Mouse (Mus musculus): ENCODE measurements at regions not wholly inside any gene's neighbourhood (a gene's known extent, or its start where the extent isn't known, plus 50 kb on each side); places are given as distances from the start of the nearest gene placed in this dataset.

DNA sequence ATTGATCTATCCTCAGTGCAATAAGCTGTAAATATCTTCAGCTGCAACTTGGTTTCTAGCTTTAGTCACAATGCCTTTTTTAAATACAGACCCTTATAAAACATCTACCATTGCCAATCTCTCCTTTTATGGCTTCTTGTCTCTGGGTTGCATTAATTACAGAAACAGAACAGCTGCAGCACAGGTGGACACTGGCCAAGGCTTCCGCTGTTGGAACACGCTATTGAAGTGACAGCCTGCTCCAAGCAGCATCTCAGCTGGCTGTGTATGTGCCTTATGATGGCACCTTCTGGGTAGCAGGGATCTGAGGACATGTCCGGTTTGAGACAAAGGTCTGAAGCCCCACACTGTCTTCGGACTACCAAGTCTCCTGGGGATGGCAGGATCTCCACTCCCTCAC, 207.1 kb upstream of the Plpp4 start:
- DNase-seq (ENCODE audit: low read depth), result peak; percentile 44
- no peak for TF ChIP-seq CTCF (IDR thresholded peaks at IDR 0.05; ENCODE audit: borderline replicate concordance, extremely low read depth, insufficient read depth, insufficient read length)
- TF ChIP-seq POLR2A (IDR thresholded peaks at IDR 0.05; ENCODE audit: borderline replicate concordance, extremely low read depth, insufficient read depth, insufficient read length, poor library complexity, severe bottlenecking), result no peak

DNA sequence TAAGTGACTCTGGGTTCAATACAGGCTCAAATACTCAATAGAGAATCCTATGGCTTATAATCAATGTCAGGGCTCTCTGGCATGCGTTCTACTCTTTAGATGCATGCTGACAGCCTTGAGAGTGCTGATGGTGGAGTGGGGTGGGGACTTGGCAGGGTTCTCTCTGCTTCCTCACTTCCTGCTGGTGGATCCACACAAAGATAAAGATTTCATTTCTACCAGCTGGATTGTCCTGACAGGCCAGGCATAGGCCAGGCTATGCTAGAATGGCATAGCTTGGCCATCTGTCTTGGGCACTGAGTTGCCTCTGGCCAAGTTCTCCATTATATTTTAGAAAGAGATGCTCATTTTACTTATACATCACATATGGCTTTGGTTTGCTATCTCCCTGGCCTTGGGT, 206.2 kb upstream of the Plpp4 start:
- peak; percentile 9 for DNase-seq (ENCODE audit: low read depth)
- TF ChIP-seq POLR2A (IDR thresholded peaks at IDR 0.05; ENCODE audit: borderline replicate concordance, extremely low read depth, insufficient read depth, insufficient read length, poor library complexity, severe bottlenecking), result no peak
- no peak for TF ChIP-seq CTCF (IDR thresholded peaks at IDR 0.05; ENCODE audit: borderline replicate concordance, extremely low read depth, insufficient read depth, insufficient read length)

DNA sequence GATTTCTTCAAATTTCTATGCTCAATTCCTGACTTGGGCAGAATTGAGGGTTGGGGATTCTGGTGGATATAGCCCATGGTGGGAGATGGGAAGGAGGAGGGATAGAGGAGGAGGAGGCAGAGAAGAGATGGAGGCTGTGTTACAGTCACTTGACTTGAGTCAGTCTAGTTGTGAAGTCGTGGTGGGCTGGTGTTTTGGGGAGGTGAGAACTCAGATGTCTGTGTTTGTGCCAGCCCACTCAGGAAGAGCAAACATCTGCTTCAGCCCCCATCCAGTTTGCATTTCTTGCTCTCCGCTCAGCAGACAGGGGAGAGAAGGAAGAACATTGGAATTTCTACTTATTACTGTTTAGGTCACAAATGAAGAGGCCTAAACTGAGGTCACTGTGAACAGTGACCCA, 189.9 kb upstream of the Plpp4 start:
- no peak for TF ChIP-seq POLR2A (IDR thresholded peaks at IDR 0.05; ENCODE audit: borderline replicate concordance, extremely low read depth, insufficient read depth, insufficient read length, poor library complexity, severe bottlenecking)
- no peak for TF ChIP-seq CTCF (IDR thresholded peaks at IDR 0.05; ENCODE audit: borderline replicate concordance, extremely low read depth, insufficient read depth, insufficient read length)
- no peak for DNase-seq (ENCODE audit: low read depth)

DNA sequence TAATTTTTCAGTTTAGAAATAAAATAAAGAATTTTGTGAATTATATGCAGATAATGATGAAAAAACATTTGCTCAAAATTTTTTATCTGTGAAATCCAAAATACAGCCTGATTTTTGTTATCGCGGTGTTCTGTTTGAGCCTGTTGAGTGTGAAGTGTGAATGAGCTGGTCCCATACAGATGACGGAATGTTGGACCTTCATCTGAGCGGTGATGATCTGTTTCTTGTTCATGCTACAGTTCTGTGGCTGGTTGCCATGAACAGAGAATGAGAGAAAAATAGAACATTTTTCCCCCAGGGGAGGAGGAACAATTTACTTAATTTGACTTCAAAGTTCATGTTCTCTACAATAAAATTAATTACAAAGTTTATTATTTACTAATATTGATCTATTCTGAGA, 188.7 kb upstream of the Plpp4 start:
- no peak for TF ChIP-seq POLR2A (IDR thresholded peaks at IDR 0.05; ENCODE audit: borderline replicate concordance, extremely low read depth, insufficient read depth, insufficient read length, poor library complexity, severe bottlenecking)
- no peak for TF ChIP-seq CTCF (IDR thresholded peaks at IDR 0.05; ENCODE audit: borderline replicate concordance, extremely low read depth, insufficient read depth, insufficient read length)

DNA sequence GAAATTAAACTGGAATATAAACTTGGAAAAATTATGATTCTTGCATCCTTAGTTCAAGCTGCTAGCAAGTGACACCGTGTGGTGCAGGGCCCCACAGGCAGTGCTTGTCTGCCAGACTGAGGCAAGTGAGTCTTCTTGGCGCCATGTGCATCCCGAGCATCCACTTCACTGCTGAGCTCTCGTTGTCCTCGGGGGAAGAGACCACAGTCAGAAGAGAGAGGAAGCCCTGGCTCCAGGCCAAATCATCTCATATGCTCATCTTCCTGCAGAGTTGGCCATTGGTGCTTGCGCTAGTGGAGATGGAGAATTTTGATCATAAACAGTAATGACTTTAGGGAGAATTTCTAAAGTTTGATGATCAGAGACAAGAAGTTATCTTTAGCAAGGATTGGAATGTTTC, 177.0 kb upstream of the Plpp4 start:
- peak; percentile 49 for DNase-seq (ENCODE audit: low read depth)
- TF ChIP-seq CTCF (IDR thresholded peaks at IDR 0.05; ENCODE audit: borderline replicate concordance, extremely low read depth, insufficient read depth, insufficient read length), result no peak

More for the DNA sequence above, 188.7 kb upstream of the Plpp4 start:
- no peak for DNase-seq (ENCODE audit: low read depth)

DNA sequence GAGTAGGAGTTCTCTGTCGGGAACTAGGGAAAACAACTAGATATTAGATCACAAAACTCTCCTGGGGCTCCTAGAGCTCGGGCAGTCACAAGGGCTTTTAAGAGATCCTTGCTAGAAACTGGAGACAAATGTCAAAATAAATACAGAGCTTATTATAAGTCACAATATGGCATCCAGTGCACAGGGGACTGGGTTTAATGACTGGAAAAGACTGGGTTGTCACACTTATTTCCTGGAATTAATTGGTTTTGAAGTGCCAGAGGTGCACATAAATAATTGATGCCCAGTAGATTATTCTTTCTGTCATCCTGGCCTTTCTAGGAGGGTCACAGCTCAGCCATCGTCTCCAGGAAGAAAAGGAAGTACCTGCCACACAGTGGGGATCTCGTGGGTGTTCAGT, 165.4 kb upstream of the Plpp4 start:
- DNase-seq (ENCODE audit: low read depth), result peak; percentile 52

DNA sequence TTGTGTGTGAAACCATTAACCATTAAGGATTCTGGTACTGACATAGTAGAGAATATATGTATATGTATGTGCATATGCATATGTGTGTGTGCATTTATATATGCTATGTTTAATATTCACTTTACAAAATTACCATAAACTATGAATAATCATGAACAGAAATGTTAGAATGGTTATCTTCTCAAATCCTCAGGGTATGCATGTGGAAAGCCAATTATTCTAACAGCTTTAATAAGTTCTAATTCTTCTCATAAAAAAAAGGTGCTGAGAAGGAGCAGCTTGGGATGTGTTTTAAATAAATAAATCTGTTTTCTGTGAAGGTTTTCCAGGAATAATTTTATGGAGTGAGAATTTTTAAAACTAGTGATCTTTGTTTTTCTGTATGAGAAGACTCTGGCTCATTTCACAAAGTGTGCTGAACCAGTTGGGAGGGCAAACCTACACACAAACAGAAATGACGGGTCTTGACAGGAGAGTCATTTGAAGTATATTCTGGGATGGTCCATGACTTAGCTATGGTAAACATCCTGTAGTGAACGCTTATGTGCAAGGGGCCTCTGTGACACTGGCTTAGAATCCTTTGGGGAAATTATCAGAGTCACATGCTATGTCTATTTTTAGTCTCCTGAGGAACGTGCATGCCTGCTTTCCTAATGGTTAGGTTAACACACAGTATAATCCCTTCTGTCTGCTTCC, 160.3 kb upstream of the Plpp4 start:
- no peak for TF ChIP-seq CTCF (IDR thresholded peaks at IDR 0.05; ENCODE audit: borderline replicate concordance, extremely low read depth, insufficient read depth, insufficient read length)
- TF ChIP-seq POLR2A (IDR thresholded peaks at IDR 0.05; ENCODE audit: borderline replicate concordance, extremely low read depth, insufficient read depth, insufficient read length, poor library complexity, severe bottlenecking), result no peak
- DNase-seq (ENCODE audit: low read depth), result peak; percentile 63

More for the DNA sequence above, 165.4 kb upstream of the Plpp4 start:
- TF ChIP-seq POLR2A (IDR thresholded peaks at IDR 0.05; ENCODE audit: borderline replicate concordance, extremely low read depth, insufficient read depth, insufficient read length, poor library complexity, severe bottlenecking) (no peak), CTCF (IDR thresholded peaks at IDR 0.05; ENCODE audit: borderline replicate concordance, extremely low read depth, insufficient read depth, insufficient read length) (no peak)

DNA sequence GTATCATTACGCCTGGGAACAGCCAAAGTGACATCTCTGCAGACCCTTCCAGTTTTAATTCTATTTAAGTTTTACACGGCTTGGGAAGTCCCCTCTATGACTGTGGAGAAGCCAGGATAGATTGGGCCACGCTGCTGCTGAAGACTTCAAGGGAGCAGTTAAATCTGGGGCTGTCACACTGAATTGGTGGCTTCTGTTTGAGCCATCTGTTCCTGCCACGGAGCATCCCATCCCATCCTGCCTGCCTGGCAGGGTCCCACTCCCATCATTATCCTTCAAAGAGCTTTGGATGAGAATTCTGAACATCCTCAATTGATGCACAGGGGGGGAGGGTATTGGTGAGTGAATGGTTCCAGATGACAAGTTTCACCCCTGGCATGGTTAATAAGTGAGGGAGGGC, 154.4 kb upstream of the Plpp4 start:
- no peak for TF ChIP-seq POLR2A (IDR thresholded peaks at IDR 0.05; ENCODE audit: borderline replicate concordance, extremely low read depth, insufficient read depth, insufficient read length, poor library complexity, severe bottlenecking)
- no peak for TF ChIP-seq CTCF (IDR thresholded peaks at IDR 0.05; ENCODE audit: borderline replicate concordance, extremely low read depth, insufficient read depth, insufficient read length)
- DNase-seq (ENCODE audit: low read depth), result peak; percentile 84

DNA sequence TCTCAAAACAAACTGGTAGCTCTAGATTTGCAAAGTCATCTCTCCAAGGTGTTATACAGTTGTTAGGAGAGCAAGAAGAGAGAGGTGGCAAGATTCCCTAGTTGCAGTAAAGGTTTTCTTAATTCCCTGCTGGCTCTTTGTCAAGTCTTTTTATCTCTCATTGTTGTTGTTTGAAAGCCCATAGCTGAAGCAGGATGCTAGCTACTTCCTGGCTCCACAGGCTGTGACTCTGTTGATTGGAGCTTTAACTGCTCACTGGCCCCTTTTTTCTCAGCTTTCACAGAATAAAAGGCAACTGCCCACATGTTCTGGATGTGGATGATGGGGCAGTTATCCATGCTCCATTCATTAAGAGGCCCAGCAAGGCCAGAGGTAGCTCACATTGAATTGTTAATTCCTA, 122.7 kb upstream of the Plpp4 start:
- DNase-seq (ENCODE audit: low read depth), result peak; percentile 42
- TF ChIP-seq CTCF (IDR thresholded peaks at IDR 0.05; ENCODE audit: borderline replicate concordance, extremely low read depth, insufficient read depth, insufficient read length) (no peak), POLR2A (IDR thresholded peaks at IDR 0.05; ENCODE audit: borderline replicate concordance, extremely low read depth, insufficient read depth, insufficient read length, poor library complexity, severe bottlenecking) (no peak)

DNA sequence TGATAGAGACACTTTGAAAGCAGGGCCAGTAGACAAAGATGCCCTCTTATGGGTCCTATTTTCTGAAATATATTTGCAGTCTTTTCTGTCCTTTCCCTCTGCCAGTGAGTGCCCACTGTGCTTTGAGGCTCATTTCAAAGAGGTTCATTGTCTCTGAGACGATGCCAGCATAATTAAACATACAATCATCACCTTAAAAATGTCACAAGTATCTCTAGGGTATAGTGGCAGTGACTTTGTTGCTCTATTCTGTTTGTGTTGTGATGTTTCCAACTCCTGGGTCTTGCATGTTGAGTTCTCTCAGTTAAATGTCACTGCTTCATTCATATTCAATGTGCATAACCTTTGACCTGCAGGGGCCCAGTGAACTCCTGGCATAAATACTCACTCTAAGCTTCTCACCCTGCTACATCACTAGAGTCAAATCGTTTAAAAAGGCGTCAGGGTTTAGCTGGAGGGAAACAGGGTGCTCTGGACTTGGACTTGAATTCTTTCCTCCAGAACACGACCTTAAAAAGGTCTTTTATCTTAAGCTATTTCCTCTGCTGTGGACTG, 122.1 kb upstream of the Plpp4 start:
- DNase-seq (ENCODE audit: low read depth), result peak; percentile 6
- no peak for TF ChIP-seq POLR2A (IDR thresholded peaks at IDR 0.05; ENCODE audit: borderline replicate concordance, extremely low read depth, insufficient read depth, insufficient read length, poor library complexity, severe bottlenecking)
- no peak for TF ChIP-seq CTCF (IDR thresholded peaks at IDR 0.05; ENCODE audit: borderline replicate concordance, extremely low read depth, insufficient read depth, insufficient read length)

DNA sequence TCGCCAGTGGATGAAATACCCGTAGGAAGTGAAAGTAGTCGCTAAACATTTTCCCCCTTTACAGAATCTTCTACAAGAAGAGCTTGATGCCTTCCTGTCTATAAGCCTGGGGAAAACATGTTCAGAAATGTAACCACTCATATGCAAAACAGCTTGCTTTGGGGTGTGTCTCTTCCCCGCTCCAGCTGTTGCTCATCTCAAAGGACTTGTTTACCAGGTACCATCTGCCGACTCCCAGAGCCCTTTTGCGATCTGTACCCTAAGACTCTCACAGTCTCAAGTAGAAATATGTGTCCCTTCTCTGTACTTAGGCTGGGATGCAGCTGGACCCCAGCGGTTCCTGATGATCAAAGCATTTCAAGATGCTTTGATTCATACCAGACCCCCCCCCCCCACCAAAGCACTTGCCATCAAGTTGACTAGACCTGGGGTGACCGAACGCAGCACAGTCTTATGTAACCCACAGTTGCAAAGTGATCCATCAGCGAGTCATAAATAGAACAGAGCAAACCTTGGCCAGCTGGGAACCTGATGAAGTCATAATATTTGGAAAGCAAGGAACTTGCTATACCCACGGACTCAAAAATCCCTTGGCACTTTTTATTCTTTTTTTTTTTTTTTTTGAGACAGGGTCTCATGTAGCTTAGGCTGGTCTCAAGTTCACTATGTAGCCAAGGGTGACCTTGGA, 119.4 kb upstream of the Plpp4 start:
- DNase-seq (ENCODE audit: low read depth), result no peak
- TF ChIP-seq CTCF (IDR thresholded peaks at IDR 0.05; ENCODE audit: borderline replicate concordance, extremely low read depth, insufficient read depth, insufficient read length) (no peak), POLR2A (IDR thresholded peaks at IDR 0.05; ENCODE audit: borderline replicate concordance, extremely low read depth, insufficient read depth, insufficient read length, poor library complexity, severe bottlenecking) (no peak)
